Mouse (Mus musculus): ENCODE data around the gene Obp1b. TPM values are rescaled to one million over a fixed set of nuclear protein-coding genes. Genes with fewer than 3 reads are reported as not detected.

The Obp1b gene
- polyA plus RNA-seq (2012; rRNA removed; ENCODE audit: low replicate concordance): not detected in 2 replicates

GRCm38 (mm10) chrX:78186477-78186876, at the start of gene Obp1b:
TSS of gene Obp1b (plus strand) at chrX:78186777.

Other genes with a start within 250 kb of the Obp1b start
- gene Obp1a, start 95.4 kb upstream of the Obp1b start, polyA plus RNA-seq (2012; rRNA removed; ENCODE audit: low replicate concordance): not detected in 2 replicates
- gene Gm5938, start 61.3 kb upstream of the Obp1b start, polyA plus RNA-seq (2012; rRNA removed; ENCODE audit: low replicate concordance): not detected in 2 replicates
- not detected in 2 replicates for gene Gm14743, start 59.1 kb downstream of the Obp1b start, polyA plus RNA-seq (2012; rRNA removed; ENCODE audit: low replicate concordance)
- gene 4930480E11Rik, start 182.9 kb downstream of the Obp1b start, polyA plus RNA-seq (2012; rRNA removed; ENCODE audit: low replicate concordance): not detected in 2 replicates

Data from subcutaneous adipose tissue, adult 2 months (tissue).